Mouse (Mus musculus): Measurements from ENCODE around the gene Wdr92.

Wdr92 gene

GRCm38 (mm10) chr11:17181807-17182206 is at the start of gene Wdr92:
Gene Wdr92, plus strand, starts transcription at chr11:17182107.
- no peak for DNase-seq

DNA sequence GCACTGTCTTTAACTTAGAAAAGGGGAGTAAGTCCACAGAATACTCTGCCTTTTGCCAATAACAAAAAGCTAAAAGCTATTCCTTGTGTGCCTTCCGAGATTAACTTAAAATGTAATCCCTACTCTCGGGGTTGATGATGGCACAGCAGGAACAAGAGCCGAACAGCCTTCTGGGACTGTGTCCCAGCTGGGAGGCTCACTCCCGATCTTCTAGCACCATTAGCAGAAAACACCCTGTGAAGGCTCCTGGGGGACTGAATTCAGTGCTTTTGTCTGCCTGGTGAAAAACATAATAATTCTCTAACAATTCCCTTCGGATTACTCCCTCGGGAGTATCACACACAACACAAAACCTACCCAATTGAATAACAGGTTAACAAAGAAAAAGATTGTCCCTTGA is 46.3 kb upstream of the Wdr92 start:
- no peak for DNase-seq

- DNase-seq, result no peak
Observed at GRCm38 (mm10) chr11:17138306-17139033, 43.4 kb upstream of the Wdr92 start.

DNA sequence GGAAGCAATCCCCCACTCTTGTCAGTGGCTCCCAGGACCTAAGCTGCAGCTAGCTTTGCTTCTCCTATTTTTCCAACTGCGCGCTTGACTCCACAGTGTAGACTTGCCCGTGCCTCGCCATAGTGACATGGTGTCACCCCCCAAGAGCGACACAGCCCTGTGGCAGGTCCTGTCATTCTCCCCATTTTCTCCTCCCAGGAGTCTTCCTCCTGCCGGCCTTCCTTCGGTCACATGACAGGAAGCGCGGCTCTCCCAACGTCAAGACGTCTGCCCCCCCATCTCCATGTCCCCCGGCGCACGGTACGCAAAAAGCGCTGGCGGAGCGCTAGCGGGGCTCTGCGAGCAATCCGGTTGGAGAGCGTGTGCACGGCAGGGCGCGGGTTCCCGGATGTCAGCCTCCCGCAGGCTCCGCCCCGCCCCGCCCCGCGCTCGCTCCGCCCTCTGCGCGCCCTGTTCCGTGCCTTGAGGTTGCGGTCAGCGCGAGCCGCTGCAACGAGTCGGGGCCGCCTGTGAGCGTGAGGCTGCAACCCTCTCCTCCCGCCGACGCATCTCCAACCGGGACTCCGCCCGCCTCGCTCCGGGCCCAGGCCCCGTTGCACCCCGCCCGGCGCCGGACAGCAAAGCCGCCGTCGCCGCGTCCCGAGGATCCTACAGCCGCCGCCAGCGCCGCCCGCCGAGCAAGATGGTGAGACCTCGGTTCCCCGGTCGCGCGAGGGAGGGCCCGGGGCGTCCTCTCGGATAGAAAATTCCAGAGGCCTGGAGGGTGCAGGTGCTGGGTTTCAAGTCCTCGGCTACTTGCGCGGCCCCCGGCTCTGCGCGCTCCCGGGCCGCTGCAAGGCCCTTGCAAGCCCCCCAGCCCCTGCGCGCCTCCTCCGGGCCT is 22.8 kb upstream of the Wdr92 start, which contains the start of gene Ppp3r1:
Ppp3r1 (plus strand) TSS at position 406 of the 880 bp plus-strand sequence.
- peak; percentile 97 to 98 for DNase-seq

DNA sequence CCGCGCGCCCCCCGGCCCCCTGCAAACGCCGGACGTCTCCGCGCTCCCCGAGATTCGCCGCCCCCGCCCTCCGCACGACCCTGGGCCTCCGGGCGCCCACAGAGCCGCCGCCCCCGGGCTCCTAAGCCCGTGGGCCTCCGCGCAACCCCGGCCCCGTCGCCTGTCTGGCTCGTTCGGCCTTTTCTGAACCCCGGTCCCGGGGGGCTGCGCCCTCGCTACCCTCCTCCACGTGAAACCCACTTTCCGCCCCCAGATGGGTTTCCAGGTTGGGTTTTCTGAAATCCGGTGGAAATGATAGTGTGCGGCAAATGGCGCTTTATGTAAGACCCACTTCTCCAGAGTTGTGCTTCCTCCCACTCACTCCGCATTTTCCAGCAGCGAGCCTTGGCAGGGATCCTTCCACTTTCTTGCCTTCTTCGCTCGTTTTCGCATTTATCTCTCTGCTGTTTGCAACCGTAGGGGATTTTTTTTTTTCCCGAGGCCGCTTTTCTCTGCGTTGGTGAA is 22.1 kb upstream of the Wdr92 start:
- DNase-seq, result peak; percentile 60 to 70

GRCm38 (mm10) chr11:17160242-17160641 is 21.7 kb upstream of the Wdr92 start:
- DNase-seq, result peak; percentile 13 to 39

DNA sequence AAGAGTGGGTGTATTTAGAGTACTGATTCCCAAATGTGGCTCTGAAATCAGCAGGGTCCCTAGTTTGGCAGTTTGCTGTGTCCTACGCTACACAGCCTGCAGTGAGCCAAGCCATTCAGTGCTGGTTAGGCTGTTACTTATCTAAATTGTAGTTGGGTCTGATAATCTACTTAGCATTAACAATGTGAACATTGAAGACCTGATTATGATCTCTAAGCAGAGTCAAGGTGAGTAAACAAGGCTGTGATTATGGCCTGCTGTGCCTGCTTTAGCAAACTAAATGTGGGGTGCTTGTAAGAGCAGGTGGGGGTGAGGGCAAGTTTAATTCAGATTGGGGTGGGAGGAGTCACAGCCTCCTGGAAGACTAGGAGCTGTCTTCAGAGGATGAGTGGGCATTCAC is 18.0 kb upstream of the Wdr92 start:
- DNase-seq, result no peak

DNA sequence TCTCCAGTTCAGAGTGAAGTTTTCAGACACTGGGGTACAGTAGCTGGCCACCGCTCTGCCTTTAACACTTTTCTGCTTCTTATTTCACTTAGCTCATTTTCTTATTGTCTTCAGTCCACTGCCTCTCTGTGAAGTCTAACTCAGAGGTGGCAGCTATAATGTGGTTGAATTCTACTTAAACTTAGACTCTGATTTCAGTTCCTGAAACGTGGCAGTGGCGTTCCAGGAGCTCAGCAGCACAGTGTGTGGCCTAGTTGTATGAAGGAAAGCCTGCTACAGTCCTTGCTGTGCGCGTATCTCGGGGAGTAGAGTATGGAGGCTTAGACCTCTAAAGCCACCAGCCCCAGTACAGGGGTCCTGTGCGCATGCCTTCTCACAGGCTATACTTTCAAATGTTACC is 15.3 kb upstream of the Wdr92 start:
- no peak for DNase-seq

GRCm38 (mm10) chr11:17169262-17169661 is 12.6 kb upstream of the Wdr92 start:
- no peak for DNase-seq

DNA sequence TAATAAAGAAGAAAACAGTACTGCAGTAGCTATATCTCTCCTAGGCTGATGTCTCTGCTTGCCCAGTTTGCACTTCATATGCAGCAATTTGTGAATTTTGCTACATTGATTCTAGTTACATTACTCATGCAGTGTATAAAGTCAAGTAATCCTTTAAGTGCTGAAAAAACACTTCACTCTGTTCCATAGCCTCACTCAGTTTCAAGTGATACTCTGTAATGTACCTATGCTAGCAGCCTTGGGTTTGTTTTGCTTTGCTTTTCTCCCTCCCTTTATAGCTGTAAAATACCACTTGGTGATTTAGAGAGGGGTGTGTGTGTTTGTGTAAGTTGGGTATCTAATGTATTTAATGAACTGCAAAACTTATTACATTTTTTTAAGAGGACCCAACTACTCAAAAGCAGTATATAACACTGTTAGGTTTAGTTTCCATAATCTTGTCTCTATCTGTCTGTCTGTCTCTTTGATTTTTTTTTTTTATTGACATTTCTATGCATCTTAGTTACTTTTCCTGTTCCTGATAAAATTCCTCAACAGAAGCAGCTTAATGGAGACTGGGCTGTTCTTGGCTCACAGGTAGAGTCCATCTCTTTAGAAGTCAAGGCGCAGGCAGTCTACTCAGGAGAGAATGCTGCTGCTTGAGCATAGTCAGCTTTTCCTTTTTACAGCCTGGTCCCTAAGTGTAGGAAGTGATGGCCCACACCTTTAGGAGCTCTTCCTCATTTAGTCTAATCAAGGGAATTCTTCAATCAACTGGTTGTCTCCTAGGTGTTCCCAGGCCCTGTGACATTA is 10.8 kb upstream of the Wdr92 start:
- DNase-seq, result no peak

DNA sequence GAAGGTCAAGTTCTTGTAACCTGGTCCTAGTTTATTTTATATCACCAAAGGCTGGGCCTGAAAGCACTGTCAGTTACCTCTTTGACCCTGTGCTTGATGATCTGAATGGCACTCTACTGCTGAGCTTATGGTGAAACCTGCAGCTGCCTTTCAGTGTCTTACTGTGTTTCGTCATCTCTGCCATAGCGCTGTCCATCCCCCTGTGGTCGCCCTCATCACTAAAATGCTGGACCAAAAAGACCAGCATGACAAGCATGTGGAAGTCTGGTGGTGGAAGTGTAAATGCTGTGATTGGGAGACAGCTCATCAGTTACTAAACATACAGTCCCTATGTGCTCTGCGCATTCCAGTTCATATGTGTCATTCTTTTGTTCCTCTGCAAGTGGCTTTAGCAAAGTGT is 9.6 kb upstream of the Wdr92 start:
- no peak for DNase-seq

GRCm38 (mm10) chr11:17176638-17177037 is 5.3 kb upstream of the Wdr92 start:
- no peak for DNase-seq

DNA sequence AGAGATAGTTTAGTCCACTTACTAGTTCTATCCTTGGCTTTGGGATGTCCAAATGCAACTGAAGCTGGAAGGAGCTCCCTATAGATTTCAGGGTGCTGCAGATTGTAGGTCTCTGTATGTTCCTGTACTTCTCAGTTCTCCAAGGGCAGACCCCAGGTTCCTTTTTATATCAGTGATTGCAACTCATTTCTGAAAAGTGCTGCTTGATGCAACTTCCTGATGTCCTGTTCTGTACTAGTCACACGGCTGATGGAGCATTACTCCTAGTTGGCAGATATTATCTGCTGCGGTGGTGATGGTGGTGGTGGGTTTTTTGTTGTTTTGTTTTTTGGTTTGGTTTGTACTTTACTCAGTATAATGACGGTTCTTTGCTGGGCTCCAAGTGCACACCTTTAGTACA is 1.2 kb upstream of the Wdr92 start:
- DNase-seq, result no peak

- no peak for DNase-seq
Observed at GRCm38 (mm10) chr11:17183165-17183564, 1.3 kb downstream of the Wdr92 start.

DNA sequence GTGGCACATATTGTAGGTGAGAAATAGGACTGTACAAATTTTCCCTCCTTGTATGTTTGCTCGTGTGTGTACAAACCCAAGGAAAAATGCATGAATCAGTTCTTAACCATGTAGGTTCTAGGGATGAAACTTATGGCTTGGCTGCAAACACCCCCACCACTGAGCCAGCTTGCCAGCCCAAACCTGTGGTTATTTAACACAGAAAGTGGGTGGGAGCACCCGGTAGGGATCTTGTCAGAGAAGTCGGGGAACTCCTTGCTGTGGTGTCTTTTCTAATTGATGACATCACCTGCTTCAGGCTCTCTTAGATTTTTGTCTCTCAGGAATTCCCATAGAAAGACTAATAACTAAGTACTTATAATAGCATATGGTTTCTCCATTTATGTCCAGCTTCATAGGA is 5.7 kb downstream of the Wdr92 start:
- DNase-seq, result no peak

DNA sequence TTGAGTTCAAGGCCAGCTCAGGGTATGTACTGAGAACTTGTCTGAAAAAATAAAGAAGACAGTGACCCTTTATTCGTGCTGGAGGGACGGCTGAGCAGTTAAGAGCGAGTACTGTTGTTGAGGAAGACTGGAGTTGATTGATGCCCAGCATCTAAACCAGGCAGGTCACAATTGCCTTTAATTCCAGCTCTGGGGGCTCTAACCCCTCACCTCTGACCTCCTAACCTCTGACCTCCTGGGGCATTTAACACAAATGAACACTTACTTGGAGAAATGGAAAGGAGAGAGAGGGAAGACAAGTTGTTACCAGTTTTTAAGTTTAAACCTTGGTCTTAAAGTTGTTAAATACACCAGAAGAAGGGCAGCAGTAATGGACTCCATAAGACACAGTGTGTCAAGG is 6.9 kb downstream of the Wdr92 start:
- no peak for DNase-seq

DNA sequence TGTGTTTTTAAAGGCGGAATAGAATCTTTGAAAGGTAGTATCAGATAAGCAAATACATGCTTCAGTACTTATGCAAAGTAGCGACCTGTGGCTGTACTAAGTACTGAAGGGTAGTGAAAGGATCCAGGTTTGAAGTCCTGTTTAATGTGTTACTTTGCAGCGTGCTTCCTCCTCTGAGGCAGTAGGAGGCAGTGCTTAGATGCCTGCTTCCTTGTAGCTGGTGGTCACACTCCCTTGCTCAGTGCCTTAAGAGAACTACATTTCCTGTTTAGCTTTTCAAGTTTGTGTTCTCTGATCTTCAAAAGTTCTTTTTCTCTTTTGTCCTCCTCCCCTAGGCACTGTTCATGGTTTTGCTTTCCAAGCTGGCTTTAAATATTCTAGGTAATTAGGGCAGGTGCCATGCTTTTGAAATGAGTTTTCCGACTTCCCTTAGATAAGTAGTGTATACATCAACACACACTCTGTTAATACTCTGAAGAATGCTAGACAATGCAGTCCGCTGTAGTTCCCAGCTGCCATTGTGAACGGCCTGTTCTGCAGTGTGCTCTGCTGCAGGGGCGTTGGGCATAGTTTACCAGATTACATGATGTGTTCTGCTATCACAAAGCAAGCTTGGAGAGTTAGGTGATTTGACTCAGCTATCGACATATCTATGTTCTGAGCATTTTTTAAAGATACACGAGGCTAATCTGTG is 10.4 kb downstream of the Wdr92 start:
- peak; percentile 7 to 20 for DNase-seq

DNA sequence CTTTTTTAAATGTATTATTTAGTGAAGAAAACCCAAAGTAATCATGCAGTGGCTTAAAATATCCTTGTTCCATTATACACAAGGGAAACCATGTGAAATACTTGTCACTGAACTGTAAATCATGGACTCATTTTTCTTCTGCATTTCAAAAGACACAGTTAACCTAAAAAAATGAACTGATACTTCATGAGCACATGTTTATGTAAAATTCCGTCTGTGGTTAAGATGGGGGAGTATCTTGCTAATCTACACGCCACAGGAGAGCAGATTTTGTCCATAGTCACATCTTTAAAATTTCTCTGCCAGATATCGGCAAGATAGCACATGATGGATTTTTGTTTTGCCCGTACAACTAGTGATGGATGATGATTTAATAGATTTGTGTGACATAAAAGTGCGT is 17.3 kb downstream of the Wdr92 start:
- no peak for DNase-seq

GRCm38 (mm10) chr11:17199840-17200501 is 18.1 kb downstream of the Wdr92 start:
- DNase-seq, result no peak

- no peak for DNase-seq
Observed at GRCm38 (mm10) chr11:17200936-17201335, 19.0 kb downstream of the Wdr92 start.

GRCm38 (mm10) chr11:17202481-17202880 is 20.6 kb downstream of the Wdr92 start:
- DNase-seq, result no peak

Measured in thymus, postnatal 36 days (tissue).